Mouse (Mus musculus) induced T-regulatory cell, adult 2 months (primary cell): ENCODE results near the gene Ackr1.
A peak's percentile ranks its signal among the peaks of the same experiment; 100 is the strongest.

Experiments used
- DNase-seq: peaks from one replicate; pipeline ENCODE4 v3.0.0-alpha.2; 2012; ENCODE audit warnings: low read depth

Gene Ackr1

GRCm38 (mm10) chr1:173333312-173334253, at the start of gene Ackr1:
Gene Ackr1 (minus strand): TSS chr1:173333750.
- no peak for DNase-seq

DNA sequence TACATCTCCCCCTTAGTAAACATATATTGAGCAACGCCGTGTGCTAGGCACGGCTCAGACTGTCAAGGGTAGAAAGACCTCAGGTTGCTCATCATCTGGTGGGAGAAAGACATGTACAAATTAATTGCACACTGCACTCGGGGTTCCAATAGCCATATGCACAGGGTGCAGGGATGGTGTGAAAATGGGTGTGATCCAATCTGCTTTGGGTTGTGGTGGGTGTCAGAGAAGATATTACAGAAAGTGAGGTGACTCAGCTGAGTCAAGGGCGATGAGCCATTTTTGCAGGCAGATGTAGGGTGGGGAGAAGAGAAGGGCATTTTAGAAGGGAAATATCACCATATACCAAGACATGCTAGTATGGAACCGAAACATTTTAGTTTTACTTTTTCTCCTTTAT, 47.9 kb upstream of the Ackr1 start:
- DNase-seq: no peak

DNA sequence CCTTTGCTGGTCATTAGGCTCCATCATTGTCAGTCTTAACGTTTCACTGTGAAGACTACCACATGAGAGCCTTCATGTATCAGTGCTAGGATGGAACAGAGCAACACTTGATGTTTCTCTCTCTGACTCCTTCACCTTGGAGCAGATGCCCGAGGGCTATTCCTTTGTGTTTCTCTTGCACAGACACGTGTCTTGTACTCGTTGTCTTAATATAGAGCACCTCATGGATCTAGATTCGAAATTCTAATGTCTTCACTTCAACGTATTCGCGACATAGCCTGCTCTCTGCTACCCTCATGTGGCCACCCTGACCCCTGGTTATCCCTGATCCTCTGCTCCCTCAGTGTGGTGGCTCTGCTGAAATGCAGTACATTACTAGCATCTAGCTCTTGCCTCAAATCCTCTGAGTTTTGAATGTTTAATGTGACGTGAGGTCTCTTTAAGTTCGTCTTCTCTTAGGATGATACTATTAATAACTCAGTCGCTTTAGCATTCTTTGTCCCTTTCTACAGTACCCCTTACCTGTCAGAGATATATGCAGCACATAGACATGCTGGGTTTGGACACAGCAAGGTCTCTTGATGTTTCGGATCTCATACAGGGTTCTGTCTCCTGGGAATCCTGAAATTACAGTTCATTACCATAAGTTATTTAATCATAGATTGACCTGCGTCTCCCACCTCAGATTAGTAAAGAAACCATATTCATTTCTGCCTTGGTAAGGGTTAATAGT, 44.0 kb upstream of the Ackr1 start:
- peak; percentile 48 for DNase-seq

DNA sequence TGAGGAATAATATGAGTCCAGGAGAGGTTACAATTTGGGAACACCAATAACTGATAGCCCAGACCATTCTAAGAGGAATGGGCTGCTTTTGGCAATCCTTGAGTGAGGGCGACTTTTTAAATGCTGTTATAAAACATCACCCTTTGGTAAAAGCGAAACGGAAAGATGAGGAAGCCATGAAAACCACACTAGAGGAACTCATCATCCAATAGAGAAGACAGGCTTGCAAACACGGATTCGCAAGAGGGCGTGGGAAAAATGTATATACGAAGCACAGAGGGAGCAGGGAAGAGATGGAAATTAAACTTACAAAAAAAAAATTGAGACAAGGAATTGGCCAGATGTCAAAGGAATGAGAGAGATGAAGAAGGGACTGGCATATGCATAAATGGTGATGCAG, 40.5 kb upstream of the Ackr1 start:
- no peak for DNase-seq

GRCm38 (mm10) chr1:173371586-173371985, 38.0 kb upstream of the Ackr1 start:
- no peak for DNase-seq

- no peak for DNase-seq
These were observed 36.9 kb upstream of the Ackr1 start for GRCm38 (mm10) chr1:173370456-173370855.

DNA sequence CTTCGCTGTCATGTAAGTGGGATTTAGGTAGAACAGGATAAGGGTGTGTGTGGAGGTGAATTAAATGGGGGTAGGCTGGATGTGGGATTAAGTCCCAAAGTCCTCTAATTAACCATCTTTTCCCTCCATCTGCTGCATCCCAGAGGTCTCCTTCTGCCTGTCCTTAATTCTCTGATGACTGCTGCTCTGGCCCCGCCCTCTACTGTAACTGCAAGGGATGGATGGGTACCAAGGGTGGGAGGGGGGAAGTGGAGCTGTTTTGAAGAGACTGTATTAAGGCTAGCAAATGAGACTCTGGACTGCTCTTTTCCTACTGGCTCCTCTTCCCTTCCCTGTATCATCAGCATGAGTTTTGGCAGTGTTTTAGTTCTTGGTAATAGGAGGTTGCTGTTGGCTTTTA, 36.1 kb upstream of the Ackr1 start:
- DNase-seq: no peak

DNA sequence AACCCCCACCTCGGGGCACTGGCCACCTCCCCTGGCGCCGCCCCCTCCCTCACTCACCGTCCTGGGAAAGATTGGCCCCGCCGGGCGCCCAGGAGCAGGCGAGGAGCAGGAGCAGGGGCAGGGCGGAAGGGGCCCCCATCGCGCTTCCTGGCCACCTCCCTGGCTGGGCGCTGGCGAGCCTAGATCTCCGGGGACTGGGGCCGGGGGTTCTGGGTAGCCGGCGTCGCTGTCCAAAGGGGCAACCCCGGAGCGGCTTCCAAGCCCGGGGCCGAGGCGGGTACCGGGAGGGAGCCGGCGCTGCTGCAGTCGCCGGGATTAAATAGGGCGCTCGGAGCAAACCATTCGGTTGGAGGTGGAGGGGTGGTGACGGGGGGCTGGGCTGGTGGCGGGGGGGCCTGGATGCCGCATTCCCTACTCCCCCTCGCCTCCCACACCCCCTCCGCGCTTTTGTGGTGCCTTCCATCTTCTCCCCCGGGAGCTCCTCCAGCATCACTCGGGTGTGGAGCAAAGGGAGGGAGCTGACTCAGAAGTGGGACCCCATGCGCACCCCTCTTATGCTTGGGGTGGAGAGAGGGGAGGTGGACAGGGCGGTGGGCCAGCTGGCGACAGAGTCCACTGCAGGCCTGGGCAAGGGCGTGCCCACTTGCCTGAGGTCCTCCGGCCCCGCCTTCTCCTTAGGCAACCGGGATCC, 34.0 kb upstream of the Ackr1 start, which contains the start of gene Cadm3:
Gene Cadm3, minus strand, starts transcription at position 340 of the 691 bp plus-strand sequence.
- DNase-seq: no peak

- DNase-seq: no peak
These were observed 33.3 kb upstream of the Ackr1 start for GRCm38 (mm10) chr1:173366701-173367355.

DNA sequence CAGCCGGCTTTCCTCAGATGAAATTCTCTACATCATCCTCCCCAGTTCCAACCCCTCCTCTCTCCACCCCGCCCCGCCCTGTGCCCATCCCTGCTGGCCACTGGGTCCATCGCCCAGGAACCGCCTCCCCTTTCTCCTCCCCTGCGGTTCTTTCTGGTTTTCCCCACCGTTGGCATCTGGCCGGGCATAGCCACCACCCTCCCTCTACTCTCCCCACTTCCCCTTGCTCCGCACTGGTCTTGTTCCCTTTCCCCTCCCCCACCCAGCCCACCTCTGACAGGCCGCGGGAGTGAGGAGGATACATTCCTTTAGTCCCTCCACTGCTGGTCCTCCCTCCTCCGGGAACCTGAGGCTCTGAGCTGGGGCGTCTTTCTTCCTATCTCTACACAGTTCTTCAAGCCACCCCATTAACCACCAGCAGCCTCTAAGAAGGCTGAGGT, 32.4 kb upstream of the Ackr1 start:
- DNase-seq: no peak

DNA sequence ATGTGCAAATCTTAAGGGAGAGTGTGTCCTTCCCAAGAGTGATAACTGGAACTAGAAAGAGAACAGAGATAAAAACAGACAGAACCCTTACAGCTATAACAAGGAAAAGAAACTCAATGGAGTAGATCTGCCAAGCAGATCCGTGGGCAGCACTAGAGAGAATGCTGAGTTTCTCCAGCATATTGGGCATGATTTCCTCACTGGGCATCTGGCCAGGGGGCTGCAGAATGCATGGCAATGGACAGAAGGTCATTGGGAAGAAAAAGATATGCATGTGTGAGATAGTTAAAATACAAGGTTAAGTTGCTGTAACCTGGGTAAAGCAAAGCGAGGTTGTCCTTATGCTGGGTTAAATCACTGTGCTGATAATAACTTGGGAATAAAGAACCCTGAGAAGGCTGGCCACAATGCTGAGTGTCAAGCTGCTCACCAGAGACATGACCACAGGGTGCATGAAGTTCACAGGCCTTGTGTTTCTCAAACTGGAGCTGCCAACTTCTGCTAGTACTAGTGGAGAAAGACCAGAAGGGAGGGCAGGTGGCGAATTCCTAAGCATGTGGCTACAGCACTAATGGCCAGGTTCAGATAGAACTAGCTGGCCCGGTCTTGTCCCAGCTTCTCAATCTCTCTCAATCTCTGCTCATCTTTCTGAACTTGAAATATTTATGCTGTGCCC, 30.7 kb upstream of the Ackr1 start:
- DNase-seq: no peak

DNA sequence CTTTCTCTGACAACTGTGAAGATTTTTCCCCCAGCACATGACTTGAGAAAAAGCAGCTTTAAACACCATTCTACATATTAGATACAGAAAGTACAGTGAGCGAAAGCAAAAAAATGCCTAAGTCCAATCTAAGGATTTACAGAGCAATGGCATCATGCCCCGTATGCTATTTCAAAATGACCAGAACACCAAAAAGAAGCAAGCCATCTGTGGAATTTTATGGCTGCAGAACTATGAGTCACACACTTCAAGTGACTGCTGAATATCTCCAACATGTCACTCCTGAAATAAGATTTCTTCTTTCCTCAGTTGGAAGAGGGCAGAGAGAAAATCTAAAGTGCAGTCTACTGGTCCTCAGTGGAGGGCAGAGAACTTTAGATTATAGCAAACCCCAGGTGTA, 29.9 kb upstream of the Ackr1 start:
- DNase-seq: no peak

GRCm38 (mm10) chr1:173361651-173362050, 28.1 kb upstream of the Ackr1 start:
- DNase-seq: peak; percentile 67

GRCm38 (mm10) chr1:173359590-173360290, 26.2 kb upstream of the Ackr1 start:
- DNase-seq: no peak

GRCm38 (mm10) chr1:173357799-173358198, 24.2 kb upstream of the Ackr1 start:
- no peak for DNase-seq

DNA sequence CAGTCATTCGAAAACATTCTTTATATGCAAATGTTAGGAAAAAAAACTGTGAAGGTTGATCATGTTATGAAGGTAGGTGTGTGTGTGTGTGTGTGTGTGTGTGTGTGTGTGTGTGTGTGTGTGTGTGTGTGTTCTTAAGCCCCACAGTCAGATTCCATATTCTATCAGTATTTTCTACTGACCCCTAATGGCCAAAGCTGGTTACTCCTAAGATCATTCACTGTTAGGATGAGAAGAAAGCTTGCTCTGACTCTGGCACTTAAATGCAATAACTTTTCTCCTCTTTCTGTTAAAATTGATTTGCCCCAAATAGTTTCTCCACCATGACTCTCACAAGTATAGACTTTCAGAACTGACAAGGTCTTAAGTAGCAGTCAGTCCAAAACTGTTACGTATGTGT, 23.1 kb upstream of the Ackr1 start:
- DNase-seq: no peak

DNA sequence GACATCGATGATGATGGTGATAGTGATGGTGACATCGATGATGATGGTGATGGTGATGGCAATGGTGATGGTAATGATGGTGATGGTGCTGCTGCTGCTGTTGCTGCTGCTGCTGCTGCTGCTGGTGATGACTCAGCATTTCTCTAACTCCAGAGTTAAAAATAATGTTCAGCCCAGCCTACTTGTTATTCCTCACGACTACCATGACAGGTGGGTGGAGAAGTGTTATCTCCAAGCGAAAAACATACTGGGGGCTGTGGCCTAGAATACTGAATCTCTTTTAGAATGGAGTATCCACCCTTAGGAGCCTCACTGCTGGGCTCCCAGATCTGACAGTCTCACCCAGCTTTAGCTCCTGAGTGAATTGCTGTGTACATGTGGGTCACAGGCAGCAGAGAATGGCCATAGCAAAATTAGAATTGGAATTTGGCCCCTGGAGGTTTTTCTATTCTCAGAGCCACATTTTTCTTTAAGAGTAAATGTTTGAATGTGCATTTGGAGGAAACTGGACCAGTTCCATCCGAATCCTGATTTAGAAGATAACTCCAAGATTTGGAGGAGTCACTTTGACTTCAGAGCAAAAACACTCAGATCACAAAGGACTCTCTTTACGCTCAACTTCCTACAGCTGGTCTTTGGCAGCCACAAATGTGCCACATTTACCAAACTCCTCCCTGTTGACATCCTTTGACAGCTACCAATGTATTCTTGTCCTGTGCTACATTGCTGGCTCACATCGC, 21.7 kb upstream of the Ackr1 start:
- DNase-seq: no peak

GRCm38 (mm10) chr1:173350372-173350957, 16.9 kb upstream of the Ackr1 start, which contains the start of gene Aim2:
Gene Aim2 (plus strand): TSS chr1:173350879.
- no peak for DNase-seq

DNA sequence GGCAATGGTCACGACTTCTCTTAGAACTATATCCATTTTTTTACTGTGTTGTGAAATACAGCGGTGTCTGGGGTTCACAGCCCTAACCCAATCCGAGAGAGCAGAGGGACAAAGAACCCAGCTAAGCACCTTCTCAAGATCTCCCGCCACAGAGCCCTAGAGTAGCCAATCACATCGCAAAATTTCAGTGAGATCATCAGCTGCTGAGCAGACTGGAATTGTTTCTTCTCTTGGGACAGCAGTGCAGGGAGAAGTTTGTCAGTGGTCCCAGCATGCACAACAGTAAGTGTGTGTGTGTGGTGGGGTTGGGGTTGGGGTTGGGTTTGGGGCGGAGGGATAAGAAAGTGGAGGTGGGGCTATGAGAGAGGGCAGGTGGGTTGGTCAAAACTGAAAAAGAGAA, 16.4 kb upstream of the Ackr1 start:
- peak; percentile 28 for DNase-seq
